Comparison of ENCODE assay signal across 18 mouse cellular contexts in genomic region chr7:68057010-68057409, GRCm38 (mm10).
A peak's percentile ranks its signal among the peaks of the same experiment; 100 is the strongest.
DNase-seq lines count a peak whose midpoint lies in the region; ATAC-seq and TF ChIP-seq lines count a peak whose summit lies in the region.
"Had no signal": no experiment of that assay in that cellular context is flagged by ENCODE, and none has a peak within 500 bp of the region (broad histone marks: within the 10 kb centered on the region; RNA-seq: fewer than 3 reads in every experiment).

No protein-coding gene starts in this region.

- DNase-seq in heart, adult 11 months: peak; percentile 75
- DNase-seq in heart, adult 18-20 months: no peak
- DNase-seq in stomach, postnatal 0 days (ENCODE audit: low spot score): no peak
- DNase-seq in retina, embryonic 14.5 days (ENCODE audit: low spot score): no peak
- DNase-seq: adrenal gland, adult 2 months; adrenal gland, postnatal 10 days; adrenal gland, postnatal 36 days; cerebellum, adult 11-12 months; cerebellum, adult 2 months; cerebellum, adult 9-10 months; cerebellum, postnatal 10 days; cerebellum, postnatal 25 days; forebrain, postnatal 0 days had no signal

- H3K27ac ChIP-seq in stomach, postnatal 0 days (replicated peaks): no peak overlapping the region
- H3K27ac ChIP-seq: embryonic facial prominence, embryonic 10.5 days; embryonic facial prominence, embryonic 12.5 days; forebrain, embryonic 13.5 days; forebrain, embryonic 15.5 days had no signal

- H3K4me1 ChIP-seq in stomach, postnatal 0 days (replicated peaks; ENCODE audit: control insufficient read depth, insufficient read depth): peaks cover 6% of the 10 kb centered on the region; the same call in 1 of the 2 replicates

- H3K4me3 ChIP-seq in stomach, postnatal 0 days (ENCODE audit: low read depth, low read length): no peak overlapping the region
- H3K4me3 ChIP-seq: embryonic facial prominence, embryonic 10.5 days; embryonic facial prominence, embryonic 12.5 days; forebrain, embryonic 13.5 days; forebrain, embryonic 15.5 days had no signal

- no peaks in the 10 kb centered on the region for H3K36me3 ChIP-seq in stomach, postnatal 0 days (ENCODE audit: control insufficient read depth, insufficient read depth, low read length)
- H3K36me3 ChIP-seq: embryonic facial prominence, embryonic 10.5 days; embryonic facial prominence, embryonic 12.5 days; forebrain, embryonic 15.5 days had no signal

- no peak overlapping the region for H3K4me2 ChIP-seq in stomach, postnatal 0 days (replicated peaks; ENCODE audit: low read depth)
- H3K4me2 ChIP-seq: embryonic facial prominence, embryonic 12.5 days; forebrain, embryonic 13.5 days; forebrain, embryonic 15.5 days had no signal

- no peak for TF ChIP-seq CTCF in stomach, postnatal 0 days (IDR thresholded peaks at IDR 0.05; ENCODE audit: low read depth)

- 0 out of 2 replicates have a peak, but pooled peaks have one; percentile 25 for ATAC-seq in megakaryocyte, adult 5-6 weeks (ENCODE audit: poor library complexity, severe bottlenecking)
- no peak for ATAC-seq in stomach, postnatal 0 days (ENCODE audit: low FRiP score, low TSS enrichment)
- ATAC-seq: forebrain, embryonic 13.5 days; forebrain, postnatal 0 days had no signal

- TF ChIP-seq EP300 in stomach, postnatal 0 days (optimal IDR thresholded peaks at IDR 0.05): no peak

- 82% methylated on average over 3 of the region's 3 CpGs for WGBS in stomach, postnatal 0 days

- H3K27me3 ChIP-seq in stomach, postnatal 0 days (ENCODE audit: control insufficient read depth, insufficient read depth, low read length): no peaks in the 10 kb centered on the region
- H3K27me3 ChIP-seq: embryonic facial prominence, embryonic 12.5 days; forebrain, embryonic 13.5 days; forebrain, embryonic 15.5 days had no signal

- H3K9me3 ChIP-seq in stomach, postnatal 0 days (ENCODE audit: control insufficient read depth, low read length): no peaks in the 10 kb centered on the region
- H3K9me3 ChIP-seq: embryonic facial prominence, embryonic 10.5 days; embryonic facial prominence, embryonic 12.5 days; forebrain, embryonic 13.5 days; forebrain, embryonic 15.5 days had no signal

- no peak overlapping the region for H3K9ac ChIP-seq in stomach, postnatal 0 days (ENCODE audit: low read length)
- H3K9ac ChIP-seq: embryonic facial prominence, embryonic 12.5 days; forebrain, embryonic 13.5 days; forebrain, embryonic 15.5 days; forebrain, postnatal 0 days had no signal
